Mouse (Mus musculus) thymus, adult 2 months (tissue): ENCODE results near the gene Vav3. TPM values are rescaled to one million over a fixed set of nuclear protein-coding genes. Genes with fewer than 3 reads are reported as not detected.

Source experiments
- DNase-seq: peaks from one replicate; pipeline ENCODE4 v3.0.0; 2021
- H3K27ac ChIP-seq: fragments of 200-500 bp; 2 replicates; pipeline ENCODE4 v1.5.1; 2012; ENCODE audit warnings: low read length, control low read depth; ENCODE audit not compliant: control insufficient read depth, insufficient read depth
- H3K27me3 ChIP-seq: fragments of 200-500 bp; 2 replicates; pipeline ENCODE4 v1.6.1; 2012; ENCODE audit warnings: mild to moderate bottlenecking, low read length, moderate library complexity, mixed read lengths; ENCODE audit not compliant: control insufficient read depth, insufficient read depth
- H3K36me3 ChIP-seq: fragments of 200-500 bp; 2 replicates; pipeline ENCODE4 v1.6.1; 2012; ENCODE audit warnings: mild to moderate bottlenecking, low read length, moderate library complexity; ENCODE audit not compliant: control insufficient read depth, insufficient read depth
- H3K4me1 ChIP-seq: fragments of 200-500 bp; replicated peaks from 2 replicates; pipeline ENCODE4 v1.6.1; 2012; ENCODE audit warnings: low read length; ENCODE audit not compliant: control insufficient read depth, insufficient read depth
- H3K4me3 ChIP-seq: fragments of 200-500 bp; 2 replicates; pipeline ENCODE4 v1.5.1; 2012; ENCODE audit warnings: mild to moderate bottlenecking, low read length, control low read depth, moderate library complexity; ENCODE audit not compliant: control insufficient read depth, insufficient read depth
- CTCF ChIP-seq: fragments of 200-500 bp; IDR thresholded peaks from 2 replicates; pipeline ENCODE4 v1.5.1; 2012; ENCODE audit warnings: mild to moderate bottlenecking, control low read depth, low read length, moderate library complexity, borderline replicate concordance; ENCODE audit not compliant: control insufficient read depth, poor library complexity, insufficient read depth; ENCODE audit errors: extremely low read depth
- POLR2A ChIP-seq: fragments of 200-500 bp; IDR thresholded peaks from 2 replicates; pipeline ENCODE4 v1.6.1; 2012; ENCODE audit warnings: mild to moderate bottlenecking, low read length, control low read depth, moderate library complexity; ENCODE audit not compliant: control insufficient read depth, poor library complexity, insufficient read depth; ENCODE audit errors: extremely low read depth
- WGBS: fragments of 180-500 bp; shearing (Covaris S2); methylation state at CpG from one replicate; pipeline ENCODE4 v1.1.7; 2018; 5-methylcytosine and 5-hydroxymethylcytosine counted together
- polyA plus RNA-seq: library from polyadenylated mRNA; depleted of rRNA; stranded (reverse); fragments of >200 nt; gene quantifications from 2 replicates; pipeline ENCODE4 v1.2.3, GENCODE M21; 2012

Gene Vav3
- polyA plus RNA-seq, 1 experiment: 3.1 TPM

- H3K36me3 ChIP-seq: no peaks in the 10 kb centered on the region
- WGBS: 94% methylated on average over 18 of the region's 18 CpGs
- 0 out of 2 replicates have a peak, but pooled peaks cover 2% of the 10 kb centered on the region for H3K4me1 ChIP-seq
- TF ChIP-seq POLR2A: no peak
- TF ChIP-seq CTCF: no peak
- H3K27me3 ChIP-seq: no peaks in the 10 kb centered on the region
- no peak for DNase-seq
- H3K4me3 ChIP-seq: no peak overlapping the region
- no peak overlapping the region for H3K27ac ChIP-seq
Observed at GRCm38 (mm10) chr3:109309317-109310265, 30.9 kb upstream of the Vav3 start.

GRCm38 (mm10) chr3:109311172-109311824 lies 29.2 kb upstream of the Vav3 start:
- TF ChIP-seq CTCF: no peak
- no peak for TF ChIP-seq POLR2A
- H3K27ac ChIP-seq: no peak overlapping the region
- 69% methylated on average over 6 of the region's 6 CpGs for WGBS

GRCm38 (mm10) chr3:109311875-109312274 lies 28.6 kb upstream of the Vav3 start:
- TF ChIP-seq CTCF (no peak), POLR2A (no peak)
- 0 out of 2 replicates have a peak, but pooled peaks cover 2% of the 10 kb centered on the region for H3K4me1 ChIP-seq

More at GRCm38 (mm10) chr3:109311172-109311824, 29.2 kb upstream of the Vav3 start:
- Histone ChIP-seq H3K4me3 (no peak overlapping the region), H3K36me3 (no peaks in the 10 kb centered on the region), H3K4me1 (0 out of 2 replicates have a peak, but pooled peaks cover 2% of the 10 kb centered on the region), H3K27me3 (no peaks in the 10 kb centered on the region)
- DNase-seq: no peak

GRCm38 (mm10) chr3:109313501-109313900 lies 27.0 kb upstream of the Vav3 start:
- no peaks in the 10 kb centered on the region for H3K36me3 ChIP-seq
- WGBS: 76% methylated on average over 2 of the region's 2 CpGs
- TF ChIP-seq POLR2A (no peak), CTCF (no peak)
- DNase-seq: no peak
- H3K4me3 ChIP-seq: no peak overlapping the region
- no peak overlapping the region for H3K27ac ChIP-seq
- no peaks in the 10 kb centered on the region for H3K27me3 ChIP-seq
- 0 out of 2 replicates have a peak, but pooled peaks cover 2% of the 10 kb centered on the region for H3K4me1 ChIP-seq

More at GRCm38 (mm10) chr3:109311875-109312274, 28.6 kb upstream of the Vav3 start:
- Histone ChIP-seq H3K4me3 (no peak overlapping the region), H3K36me3 (no peaks in the 10 kb centered on the region), H3K27ac (no peak overlapping the region), H3K27me3 (no peaks in the 10 kb centered on the region)
- DNase-seq: no peak
- 70% methylated on average over 3 of the region's 3 CpGs for WGBS

GRCm38 (mm10) chr3:109322225-109322624 lies 18.2 kb upstream of the Vav3 start:
- H3K27ac ChIP-seq: no peak overlapping the region

GRCm38 (mm10) chr3:109323447-109324300 lies 16.8 kb upstream of the Vav3 start:
- DNase-seq: peak; percentile 63
- Histone ChIP-seq H3K4me1 (peaks cover 6% of the 10 kb centered on the region), H3K27ac (peak overlapping the region; percentile 57), H3K36me3 (no peaks in the 10 kb centered on the region), H3K4me3 (no peak overlapping the region), H3K27me3 (no peaks in the 10 kb centered on the region)
- TF ChIP-seq POLR2A (no peak), CTCF (no peak)
- 22% methylated on average over 7 of the region's 7 CpGs for WGBS

More at GRCm38 (mm10) chr3:109322225-109322624, 18.2 kb upstream of the Vav3 start:
- Histone ChIP-seq H3K36me3 (no peaks in the 10 kb centered on the region), H3K4me1 (peaks cover 6% of the 10 kb centered on the region), H3K27me3 (no peaks in the 10 kb centered on the region), H3K4me3 (no peak overlapping the region)
- no peak for TF ChIP-seq POLR2A
- TF ChIP-seq CTCF: no peak
- DNase-seq: no peak
